Comparison of ENCODE assay signal across 8 mouse cellular contexts in genomic region chr9:50617794-50618330, GRCm38 (mm10). TPM values are rescaled to one million over a fixed set of nuclear protein-coding genes. Genes with fewer than 3 reads are reported as not detected.
DNase-seq lines count a peak whose midpoint lies in the region; ATAC-seq and TF ChIP-seq lines count a peak whose summit lies in the region.

No protein-coding gene starts in this region.

- peaks cover 23% of the 10 kb centered on the region for H3K36me3 ChIP-seq in heart, embryonic 10.5 days
- H3K36me3 ChIP-seq in G1E (replicated peaks) (peaks cover 29% of the 10 kb centered on the region), macrophage (ENCODE audit: inconsistent target) (peaks cover 14% of the 10 kb centered on the region; the same call in 1 of the 2 replicates)
- H3K36me3 ChIP-seq in hindbrain, embryonic 11.5 days (ENCODE audit: control insufficient read depth, insufficient read depth, low read length) = 0 out of 2 replicates have a peak, but pooled peaks cover 2% of the 10 kb centered on the region

- intact Hi-C loops in heart, postnatal 10 days (cut with DNase I) = loop anchor here (5.0 kb wide), 1 partner anchor 149 kb away; the partner anchor contains the start of gene Fdxacb1
- intact Hi-C loops in gastrocnemius, postnatal 14 days (cut with DNase I; ENCODE audit: low total_unique reads) = no loop called here

- H3K27me3 ChIP-seq in heart, embryonic 10.5 days (ENCODE audit: insufficient read depth, poor library complexity, severe bottlenecking) = no peaks in the 10 kb centered on the region
- no peaks in the 10 kb centered on the region for H3K27me3 ChIP-seq in G1E (ENCODE audit: insufficient read depth, low read length)
- H3K27me3 ChIP-seq in hindbrain, embryonic 11.5 days (ENCODE audit: control insufficient read depth, insufficient read depth, low read length) = no peaks in the 10 kb centered on the region

- no peak overlapping the region for H3K27ac ChIP-seq in heart, embryonic 10.5 days
- no peak overlapping the region for H3K27ac ChIP-seq in hindbrain, embryonic 11.5 days (ENCODE audit: low read depth, low read length)
- H3K27ac ChIP-seq in macrophage = no peak overlapping the region

- TF ChIP-seq CTCF in G1E (IDR thresholded peaks at IDR 0.05; ENCODE audit: low read depth, low read length) = no peak

- H3K4me2 ChIP-seq in hindbrain, embryonic 11.5 days (replicated peaks; ENCODE audit: low read depth, low read length) = peak overlapping the region; percentile 81; the same call in 1 of the 2 replicates

- WGBS in heart, embryonic 10.5 days = 62% methylated on average over 9 of the region's 9 CpGs
- 66% methylated on average over 9 of the region's 9 CpGs for WGBS in hindbrain, embryonic 11.5 days
- WGBS in macrophage (ENCODE audit: missing documents) = 62% methylated on average over 9 of the region's 9 CpGs

- H3K9ac ChIP-seq in hindbrain, embryonic 11.5 days (ENCODE audit: low read depth, low read length) = no peak overlapping the region

- H3K9me3 ChIP-seq in heart, embryonic 10.5 days = no peaks in the 10 kb centered on the region
- H3K9me3 ChIP-seq in G1E (replicated peaks) = no peaks in the 10 kb centered on the region
- H3K9me3 ChIP-seq in hindbrain, embryonic 11.5 days (ENCODE audit: control insufficient read depth, low read length) = no peaks in the 10 kb centered on the region

- peak overlapping the region; percentile 91 for H3K4me3 ChIP-seq in heart, embryonic 10.5 days
- H3K4me3 ChIP-seq in G1E (ENCODE audit: low read depth, low read length) = peak overlapping the region; percentile 93
- H3K4me3 ChIP-seq in hindbrain, embryonic 11.5 days (ENCODE audit: low read depth, low read length) = peak overlapping the region; percentile 96
- H3K4me3 ChIP-seq in macrophage (ENCODE audit: inconsistent target) = peak overlapping the region; percentile 76

- no peak for ATAC-seq in G1E (ENCODE audit: extremely low read depth, insufficient number of reproducible peaks, low FRiP score, poor library complexity, severe bottlenecking)
- ATAC-seq in hindbrain, embryonic 11.5 days (ENCODE audit: low FRiP score) = no peak

- H3K4me1 ChIP-seq in heart, embryonic 10.5 days = peaks cover 10% of the 10 kb centered on the region
- peaks cover 34% of the 10 kb centered on the region for H3K4me1 ChIP-seq in G1E (ENCODE audit: insufficient read depth, low read depth, low read length)
- H3K4me1 ChIP-seq in hindbrain, embryonic 11.5 days (replicated peaks; ENCODE audit: control insufficient read depth, insufficient read depth, low read length) = no peaks in the 10 kb centered on the region

- no peak for DNase-seq in heart, embryonic 10.5 days (ENCODE audit: low spot score)
- DNase-seq in heart, postnatal 10 days = no peak
- DNase-seq in G1E (ENCODE audit: low spot score) = no peak
- DNase-seq in hindbrain, embryonic 11.5 days (ENCODE audit: low spot score) = no peak
- no peak for DNase-seq in right cerebral cortex, postnatal 36 days (ENCODE audit: low spot score in 2 of 2)
- DNase-seq in spleen, adult 18-20 months = no peak
- no peak for DNase-seq in gastrocnemius, postnatal 14 days

- peaks cover 38% of the 10 kb centered on the region for H3K79me2 ChIP-seq in macrophage (ENCODE audit: inconsistent target)

RNA-seq across cellular contexts. Expression of gene Nkapd1, which starts 0.6 kb away (rescaled TPM):
- 14.8 and 20.8 TPM in 2 replicates for polyA plus RNA-seq in heart, embryonic 10.5 days (2016; fragmentation: Nextera tagmentation; extraction: Ambion mirVana)
- 10 to 100 TPM; 22.6 to 23.3 TPM for total RNA-seq in heart, postnatal 10 days (2021)
- total RNA-seq in G1E (2014; fragmentation: Nextera tagmentation) (45.5 and 49.7 TPM in 2 replicates), G1E (2017) (24.6 and 31.0 TPM in 2 replicates)
- polyA plus RNA-seq in G1E (2012) (8.0 and 9.7 TPM in 2 replicates), macrophage (2018) (17.0 to 40.6 TPM (median 19.3 TPM) in 3 replicates)
- 29.9 and 30.6 TPM in 2 replicates for polyA plus RNA-seq in hindbrain, embryonic 11.5 days (2014; fragmentation: Nextera tagmentation; extraction: Ambion mirVana)
- 10 to 100 TPM; 18.2 to 70.8 (median 47.2) TPM for total RNA-seq in macrophage (2018; cell fraction: chromatin; rRNA removed)
- total RNA-seq in macrophage (2018; cell fraction: cytosol; rRNA removed) = 10 to 100 TPM; 16.5 to 28.0 (median 20.7) TPM
- 10 to 100 TPM; 15.8 to 62.4 (median 34.6) TPM for total RNA-seq in macrophage (2018; cell fraction: nucleus; rRNA removed)
- 10 to 100 TPM; 12.8 to 13.0 TPM for total RNA-seq in gastrocnemius, postnatal 14 days (2021)

RNA-seq across cellular contexts. Expression of gene Pih1d2, which starts 0.7 kb away (rescaled TPM):
- 3.4 and 5.3 TPM in 2 replicates for polyA plus RNA-seq in heart, embryonic 10.5 days (2016; fragmentation: Nextera tagmentation; extraction: Ambion mirVana)
- under 1 TPM; 0.26 to 0.92 TPM for total RNA-seq in heart, postnatal 10 days (2021)
- total RNA-seq in G1E (2014; fragmentation: Nextera tagmentation) = 3.6 and 3.7 TPM in 2 replicates
- 2.5 and 6.5 TPM in 2 replicates for total RNA-seq in G1E (2017)
- polyA plus RNA-seq in G1E (2012) = 0.39 and 0.41 TPM in 2 replicates
- 9.0 and 9.8 TPM in 2 replicates for polyA plus RNA-seq in hindbrain, embryonic 11.5 days (2014; fragmentation: Nextera tagmentation; extraction: Ambion mirVana)
- 1 to 10 TPM in 11 of 26 experiments, under 1 TPM in 5, not detected in 10; 0.48 to 8.8 (median 1.4) TPM for total RNA-seq in macrophage (2018; cell fraction: chromatin; rRNA removed)
- total RNA-seq in macrophage (2018; cell fraction: cytosol; rRNA removed) = under 1 TPM; 0.17 to 0.96 (median 0.49) TPM
- 1 to 10 TPM in 14 of 26 experiments, under 1 TPM in 8, not detected in 4; 0.46 to 3.2 (median 1.3) TPM for total RNA-seq in macrophage (2018; cell fraction: nucleus; rRNA removed)
- polyA plus RNA-seq in macrophage (2018) = 0.34 to 1.1 TPM (median 0.45 TPM) in 3 replicates
- total RNA-seq in gastrocnemius, postnatal 14 days (2021) = under 1 TPM; 0.35 to 0.74 TPM

RNA-seq across cellular contexts. Expression of gene Timm8b, which starts 14.2 kb away (rescaled TPM):
- 288 and 294 TPM in 2 replicates for polyA plus RNA-seq in heart, embryonic 10.5 days (2016; fragmentation: Nextera tagmentation; extraction: Ambion mirVana)
- total RNA-seq in heart, postnatal 10 days (2021) = 100 to 1,000 TPM; 215 to 218 TPM
- total RNA-seq in G1E (2014; fragmentation: Nextera tagmentation) (88.9 and 111 TPM in 2 replicates), G1E (2017) (353 and 447 TPM in 2 replicates)
- polyA plus RNA-seq in G1E (2012) (11.1 and 14.8 TPM in 2 replicates), macrophage (2018) (108 to 125 TPM (median 123 TPM) in 3 replicates)
- 325 TPM in 2 replicates for polyA plus RNA-seq in hindbrain, embryonic 11.5 days (2014; fragmentation: Nextera tagmentation; extraction: Ambion mirVana)
- total RNA-seq in macrophage (2018; cell fraction: chromatin; rRNA removed) = 10 to 100 TPM in 10 of 26 experiments, 1 to 10 TPM in 14, not detected in 2; 2.7 to 19.9 (median 7.9) TPM
- total RNA-seq in macrophage (2018; cell fraction: cytosol; rRNA removed) = 100 to 1,000 TPM in 19 of 26 experiments, 10 to 100 TPM in 7; 86.0 to 197 (median 118) TPM
- total RNA-seq in macrophage (2018; cell fraction: nucleus; rRNA removed) = 10 to 100 TPM in 24 of 26 experiments, 1 to 10 TPM in 2; 3.8 to 54.0 (median 23.9) TPM
- 100 to 1,000 TPM; 144 to 150 TPM for total RNA-seq in gastrocnemius, postnatal 14 days (2021)

RNA-seq across cellular contexts. Expression of gene Sdhd, which starts 14.2 kb away (rescaled TPM):
- 552 and 673 TPM in 2 replicates for polyA plus RNA-seq in heart, embryonic 10.5 days (2016; fragmentation: Nextera tagmentation; extraction: Ambion mirVana)
- total RNA-seq in heart, postnatal 10 days (2021) = 100 to 1,000 TPM; 780 to 786 TPM
- total RNA-seq in G1E (2014; fragmentation: Nextera tagmentation) = 103 and 109 TPM in 2 replicates
- total RNA-seq in G1E (2017) = 267 and 296 TPM in 2 replicates
- polyA plus RNA-seq in G1E (2012) = 32.3 and 45.2 TPM in 2 replicates
- 254 and 265 TPM in 2 replicates for polyA plus RNA-seq in hindbrain, embryonic 11.5 days (2014; fragmentation: Nextera tagmentation; extraction: Ambion mirVana)
- 10 to 100 TPM in 16 of 26 experiments, 1 to 10 TPM in 10; 2.5 to 28.4 (median 11.9) TPM for total RNA-seq in macrophage (2018; cell fraction: chromatin; rRNA removed)
- 100 to 1,000 TPM; 120 to 179 (median 146) TPM for total RNA-seq in macrophage (2018; cell fraction: cytosol; rRNA removed)
- 10 to 100 TPM; 19.4 to 75.3 (median 44.1) TPM for total RNA-seq in macrophage (2018; cell fraction: nucleus; rRNA removed)
- polyA plus RNA-seq in macrophage (2018) = 84.1 to 152 TPM (median 148 TPM) in 3 replicates
- 100 to 1,000 TPM; 334 to 384 TPM for total RNA-seq in gastrocnemius, postnatal 14 days (2021)

RNA-seq across cellular contexts. Expression of gene Dlat, which starts 41.7 kb away (rescaled TPM):
- 105 and 151 TPM in 2 replicates for polyA plus RNA-seq in heart, embryonic 10.5 days (2016; fragmentation: Nextera tagmentation; extraction: Ambion mirVana)
- 100 to 1,000 TPM; 336 to 364 TPM for total RNA-seq in heart, postnatal 10 days (2021)
- 60.6 and 61.3 TPM in 2 replicates for total RNA-seq in G1E (2014; fragmentation: Nextera tagmentation)
- total RNA-seq in G1E (2017) = 55.2 and 60.0 TPM in 2 replicates
- 36.1 and 47.2 TPM in 2 replicates for polyA plus RNA-seq in G1E (2012)
- 54.9 and 59.2 TPM in 2 replicates for polyA plus RNA-seq in hindbrain, embryonic 11.5 days (2014; fragmentation: Nextera tagmentation; extraction: Ambion mirVana)
- total RNA-seq in macrophage (2018; cell fraction: chromatin; rRNA removed) = 10 to 100 TPM in 23 of 26 experiments, 1 to 10 TPM in 3; 3.6 to 46.3 (median 22.9) TPM
- total RNA-seq in macrophage (2018; cell fraction: cytosol; rRNA removed) = 10 to 100 TPM; 18.7 to 29.9 (median 26.3) TPM
- total RNA-seq in macrophage (2018; cell fraction: nucleus; rRNA removed) = 10 to 100 TPM in 21 of 26 experiments, 1 to 10 TPM in 5; 5.2 to 35.4 (median 16.6) TPM
- 17.0 to 33.3 TPM (median 24.8 TPM) in 3 replicates for polyA plus RNA-seq in macrophage (2018)
- total RNA-seq in gastrocnemius, postnatal 14 days (2021) = 100 to 1,000 TPM; 235 to 280 TPM
